Mouse (Mus musculus) midbrain, embryonic 10.5 days (tissue): ENCODE data around the gene Lrmda. TPM values are rescaled to one million over a fixed set of nuclear protein-coding genes. Genes with fewer than 3 reads are reported as not detected.
A peak's percentile ranks its signal among the peaks of the same experiment; 100 is the strongest.

Source experiments
- DNase-seq: peaks from one replicate; pipeline ENCODE4 v3.0.0-alpha.2; 2017; ENCODE audit warnings: low spot score
- H3K27ac ChIP-seq: fragments of 300-500 bp; sonication (generic); replicated peaks from 2 replicates; pipeline ENCODE4 v1.5.1; 2016; ENCODE audit warnings: mild to moderate bottlenecking
- H3K27me3 ChIP-seq: fragments of 300-500 bp; sonication (generic); 2 replicates; pipeline ENCODE4 v1.6.1; 2016; ENCODE audit warnings: low read depth, mild to moderate bottlenecking; ENCODE audit not compliant: poor library complexity, severe bottlenecking
- H3K36me3 ChIP-seq: fragments of 300-500 bp; sonication (generic); 2 replicates; pipeline ENCODE4 v1.6.1; 2016; ENCODE audit warnings: mild to moderate bottlenecking, moderate library complexity
- H3K4me1 ChIP-seq: fragments of 300-500 bp; sonication (generic); 2 replicates; pipeline ENCODE4 v1.6.1; 2016
- H3K4me3 ChIP-seq: fragments of 300-500 bp; sonication (generic); 2 replicates; pipeline ENCODE4 v1.5.1; 2016; ENCODE audit warnings: mild to moderate bottlenecking, moderate library complexity
- H3K9me3 ChIP-seq: fragments of 300-500 bp; sonication (generic); replicated peaks from 2 replicates; pipeline ENCODE4 v1.6.1; 2016; ENCODE audit warnings: mild to moderate bottlenecking
- WGBS: fragments of 180-500 bp; shearing (Covaris S2); methylation state at CpG from one replicate; pipeline ENCODE4 v1.1.7; 2016; 5-methylcytosine and 5-hydroxymethylcytosine counted together
- microRNA-seq: library from miRNA; unstranded; fragments of <30 nt; microRNA quantifications from one replicate; pipeline ENCODE4, GENCODE M21; 2017
- polyA plus RNA-seq: library from polyadenylated mRNA; unstranded; fragments of >200 nt; fragmentation: Nextera tagmentation; extraction: Ambion mirVana; gene quantifications from 2 replicates; pipeline ENCODE4 v1.2.1, GENCODE M21; 2016

The Lrmda gene
- polyA plus RNA-seq, 1 experiment from 2014 or later, result 0.38 TPM

DNA sequence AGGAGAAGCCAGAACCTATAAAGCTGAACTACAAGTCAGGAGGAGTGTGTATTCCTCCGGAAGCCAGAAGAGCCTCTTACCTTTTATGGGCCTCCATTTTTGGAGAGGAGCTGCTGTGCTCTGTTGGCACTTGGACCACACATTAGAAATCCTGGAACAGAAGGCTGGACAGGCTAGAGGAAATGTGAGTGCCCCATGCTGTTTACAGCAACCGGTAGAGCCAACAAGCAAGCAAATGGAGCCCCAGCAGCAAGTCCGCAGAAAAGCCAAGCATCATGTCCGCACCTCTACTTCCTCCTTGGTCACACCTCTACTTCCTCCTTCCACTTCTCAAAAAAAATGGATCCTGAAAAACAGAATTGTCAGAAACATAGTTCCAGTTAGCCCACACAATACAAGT is 1073.8 kb downstream of the Lrmda start:
- Histone ChIP-seq H3K27me3 (no peaks in the 10 kb centered on the region), H3K4me1 (peaks cover 20% of the 10 kb centered on the region), H3K9me3 (no peaks in the 10 kb centered on the region), H3K27ac (no peak overlapping the region), H3K36me3 (no peaks in the 10 kb centered on the region), H3K4me3 (no peak overlapping the region)
- 91% methylated on average over 4 of the region's 4 CpGs for WGBS
- DNase-seq, result no peak

DNA sequence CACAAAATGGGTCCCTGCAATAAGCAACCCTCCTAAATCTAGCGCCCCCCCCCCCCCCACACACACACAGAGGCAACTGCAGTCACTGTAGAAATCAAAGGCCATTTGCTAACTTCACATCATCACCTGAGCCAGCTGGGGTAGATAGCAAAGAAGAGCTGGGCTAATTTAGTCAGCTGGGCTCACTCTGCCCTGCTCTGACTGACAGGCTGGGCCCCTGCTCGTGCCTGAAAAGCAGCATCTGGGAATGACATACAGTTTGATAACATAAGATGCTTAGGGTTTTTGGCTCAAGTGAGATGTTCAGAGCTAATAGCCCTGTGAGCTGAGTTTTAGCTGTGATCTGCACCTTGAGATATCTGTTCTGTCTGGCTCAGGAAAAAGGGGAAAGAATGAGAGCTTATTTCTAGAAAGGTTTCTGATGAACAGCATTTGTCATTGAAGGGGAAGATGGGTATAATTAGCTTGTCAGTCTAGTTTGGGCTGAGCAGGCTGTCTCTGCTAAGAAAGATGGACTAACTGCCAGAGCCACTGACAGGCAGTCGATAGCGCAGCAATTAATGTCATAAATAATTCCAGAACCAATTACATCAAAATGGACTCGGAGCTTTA is 1075.1 kb downstream of the Lrmda start:
- no peak for DNase-seq
- whole genome bisulfite sequencing, result 73% methylated on average over 5 of the region's 5 CpGs
- Histone ChIP-seq H3K9me3 (no peaks in the 10 kb centered on the region), H3K4me1 (peaks cover 20% of the 10 kb centered on the region), H3K4me3 (no peak overlapping the region), H3K36me3 (no peaks in the 10 kb centered on the region), H3K27ac (no peak overlapping the region), H3K27me3 (no peaks in the 10 kb centered on the region)

DNA sequence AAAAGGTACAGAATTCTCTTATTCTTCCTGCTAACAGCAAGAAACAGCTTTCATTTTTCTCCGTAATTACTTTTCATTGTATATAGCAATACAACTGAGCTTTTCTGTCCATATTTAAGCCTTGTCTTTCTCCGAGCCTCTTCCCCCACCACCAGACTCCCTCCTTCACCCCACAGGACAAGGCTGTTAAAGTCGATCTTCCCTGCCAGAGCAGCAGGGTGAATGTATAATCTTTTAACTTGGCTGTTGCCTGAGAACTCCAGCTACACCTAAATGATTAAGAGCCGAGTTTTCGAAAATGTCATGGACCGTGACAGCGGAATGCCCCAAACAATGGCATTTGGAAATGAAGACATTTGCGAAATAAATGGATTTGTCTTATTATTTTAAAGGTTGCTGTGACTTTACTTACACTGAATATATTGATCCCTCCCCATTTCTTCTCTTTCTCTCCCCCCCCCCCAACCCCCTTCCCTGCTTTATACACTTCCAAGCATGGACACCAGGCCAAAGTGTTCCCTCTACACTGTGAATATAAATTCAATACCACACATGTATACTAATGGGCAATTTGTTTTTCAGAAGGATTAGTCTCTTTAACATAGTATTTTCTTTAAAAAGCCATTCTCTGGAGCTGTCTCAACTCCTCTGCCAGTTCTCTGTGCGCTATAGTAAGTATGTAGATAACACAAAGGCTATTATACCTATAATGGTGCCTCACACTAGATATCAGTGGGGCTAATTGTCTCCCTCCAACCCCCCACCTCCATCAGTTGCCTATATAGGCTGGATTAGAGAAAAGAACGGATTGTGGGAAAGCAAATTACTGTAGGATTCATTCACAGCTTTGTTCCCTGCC is 1075.9 kb downstream of the Lrmda start:
- 59% methylated on average over 10 of the region's 10 CpGs for WGBS
- no peaks in the 10 kb centered on the region for H3K36me3 ChIP-seq
- no peaks in the 10 kb centered on the region for H3K9me3 ChIP-seq
- peak overlapping the region; percentile 61; the same call in 1 of the 2 replicates for H3K27ac ChIP-seq
- DNase-seq, result no peak
- no peaks in the 10 kb centered on the region for H3K27me3 ChIP-seq
- no peak overlapping the region for H3K4me3 ChIP-seq
- peaks cover 20% of the 10 kb centered on the region for H3K4me1 ChIP-seq

DNA sequence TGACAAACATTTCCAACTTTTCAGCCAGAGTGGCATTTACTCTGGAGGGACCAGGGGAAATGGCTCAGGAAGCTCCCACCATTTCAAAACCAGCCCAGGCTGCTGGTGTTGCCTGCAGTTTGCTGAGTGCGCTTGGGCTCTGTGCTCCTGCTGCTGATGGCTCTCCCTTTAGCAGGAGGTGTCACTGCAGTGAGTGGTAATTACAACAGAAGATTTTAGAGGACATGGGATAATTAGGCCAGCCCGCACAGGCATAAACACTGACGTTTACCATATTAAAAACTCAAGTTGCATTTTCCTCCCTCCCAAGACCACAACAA is 1076.5 kb downstream of the Lrmda start:
- Histone ChIP-seq H3K27me3 (no peaks in the 10 kb centered on the region), H3K4me1 (peaks cover 20% of the 10 kb centered on the region), H3K36me3 (no peaks in the 10 kb centered on the region), H3K9me3 (no peaks in the 10 kb centered on the region), H3K4me3 (no peak overlapping the region), H3K27ac (peak overlapping the region; percentile 61; the same call in 1 of the 2 replicates)
- WGBS, result 59% methylated on average over 3 of the region's 3 CpGs
- DNase-seq, result no peak

DNA sequence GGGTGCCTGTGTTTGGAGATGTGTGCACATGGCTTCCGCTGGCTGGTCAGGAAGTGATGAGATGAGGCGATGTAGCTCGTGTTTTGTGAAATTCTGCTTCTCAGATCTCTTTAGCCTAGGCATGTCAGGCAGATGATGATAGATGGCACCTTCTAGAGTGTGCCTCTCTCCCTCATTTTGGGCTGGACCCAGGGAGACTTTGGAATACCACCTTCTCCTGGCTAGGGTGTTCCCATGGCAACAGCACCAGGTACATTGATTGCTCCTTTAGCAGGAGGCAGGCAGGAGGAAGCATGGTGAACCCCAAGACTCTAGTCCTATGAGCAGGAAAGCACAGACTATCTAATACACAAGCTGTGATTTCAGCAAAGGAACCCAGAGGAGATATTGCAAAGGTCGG is 1076.9 kb downstream of the Lrmda start:
- no peaks in the 10 kb centered on the region for H3K9me3 ChIP-seq
- H3K27me3 ChIP-seq, result no peaks in the 10 kb centered on the region
- DNase-seq, result no peak
- 0 out of 2 replicates have a peak overlapping the region, but pooled peaks have one; percentile 3 for H3K27ac ChIP-seq
- no peaks in the 10 kb centered on the region for H3K36me3 ChIP-seq
- H3K4me3 ChIP-seq, result no peak overlapping the region
- 89% methylated on average over 4 of the region's 4 CpGs for WGBS
- H3K4me1 ChIP-seq, result peaks cover 20% of the 10 kb centered on the region

Small RNAs within 50 kb of the gene (microRNA-seq; reads per million reads assigned to microRNA genes)
- not detected for gene Gm27532

Other genes with a start within 250 kb of the Lrmda start
- 287 and 301 TPM in 2 replicates for gene Vdac2, start 194.5 kb upstream of the Lrmda start, polyA plus RNA-seq
- 13.9 and 16.4 TPM in 2 replicates for gene Comtd1, start 170.7 kb upstream of the Lrmda start, polyA plus RNA-seq
- 11.2 and 13.0 TPM in 2 replicates for gene Zfp503, start 30.1 kb upstream of the Lrmda start, polyA plus RNA-seq